Mouse (Mus musculus): ENCODE measurements around the gene Pdcd2. TPM values are rescaled to one million over a fixed set of nuclear protein-coding genes. Genes with fewer than 3 reads are reported as not detected.

Pdcd2 gene
- polyA plus RNA-seq, 1 experiment from 2014 or later: 70.9 TPM

- no peak for ATAC-seq (ENCODE audit: low FRiP score)
- H3K9me3 ChIP-seq: no peaks in the 10 kb centered on the region
- H3K27ac ChIP-seq: no peak overlapping the region
- no peak overlapping the region for H3K9ac ChIP-seq
- H3K4me1 ChIP-seq (replicated peaks): peaks cover 8% of the 10 kb centered on the region; the same call in 1 of the 2 replicates
- WGBS: 69% methylated on average over 11 of the region's 11 CpGs
- H3K4me2 ChIP-seq: no peak overlapping the region; the same call in 1 of the 2 replicates
- peaks cover 24% of the 10 kb centered on the region for H3K27me3 ChIP-seq
- H3K4me3 ChIP-seq: no peak overlapping the region
- H3K36me3 ChIP-seq: no peaks in the 10 kb centered on the region
Observed at GRCm38 (mm10) chr17:15535162-15535800, 8.2 kb upstream of the Pdcd2 start.

DNA sequence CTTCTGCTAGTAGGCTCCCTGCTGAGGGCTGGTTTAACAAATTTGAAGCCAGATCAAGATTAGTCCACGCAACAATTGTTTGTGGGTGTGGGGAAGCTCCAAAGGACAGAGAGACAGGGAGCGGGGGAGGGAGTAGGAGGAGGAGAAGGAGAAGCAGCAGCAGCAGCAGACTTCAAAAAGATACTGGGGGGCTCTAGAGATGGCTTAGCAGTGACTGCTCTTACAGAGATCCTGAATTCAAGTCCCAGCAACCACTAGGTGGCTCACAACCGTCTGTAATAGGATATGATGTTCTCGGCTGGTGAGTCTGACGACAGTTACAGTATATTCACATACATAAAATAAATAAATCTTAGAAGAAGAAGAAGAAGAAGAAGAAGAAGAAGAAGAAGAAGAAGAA lies 3.0 kb upstream of the Pdcd2 start:
- peaks cover 18% of the 10 kb centered on the region for H3K4me1 ChIP-seq (replicated peaks)
- H3K36me3 ChIP-seq: peaks cover 5% of the 10 kb centered on the region
- ATAC-seq (ENCODE audit: low FRiP score): no peak
- H3K4me2 ChIP-seq: no peak overlapping the region
- H3K9ac ChIP-seq: no peak overlapping the region
- H3K27ac ChIP-seq: no peak overlapping the region
- H3K4me3 ChIP-seq: no peak overlapping the region
- H3K9me3 ChIP-seq: no peaks in the 10 kb centered on the region
- peaks cover 3% of the 10 kb centered on the region for H3K27me3 ChIP-seq
- WGBS: 6% methylated on average over 5 of the region's 5 CpGs

- peaks cover 18% of the 10 kb centered on the region for H3K36me3 ChIP-seq
Observed at GRCm38 (mm10) chr17:15528887-15529286, 1.8 kb upstream of the Pdcd2 start.

GRCm38 (mm10) chr17:15527811-15528136 lies 673 bp upstream of the Pdcd2 start:
- Histone ChIP-seq H3K4me2 (peak overlapping the region; percentile 74), H3K27ac (peak overlapping the region; percentile 80; the same call in 1 of the 2 replicates)
- 58% methylated on average over 3 of the region's 3 CpGs for WGBS

More at GRCm38 (mm10) chr17:15528887-15529286, 1.8 kb upstream of the Pdcd2 start:
- Histone ChIP-seq H3K4me3 (no peak overlapping the region), H3K9ac (no peak overlapping the region), H3K4me1 (replicated peaks) (peaks cover 18% of the 10 kb centered on the region), H3K27me3 (no peaks in the 10 kb centered on the region), H3K9me3 (no peaks in the 10 kb centered on the region), H3K27ac (no peak overlapping the region), H3K4me2 (no peak overlapping the region)
- no peak for ATAC-seq (ENCODE audit: low FRiP score)
- 80% methylated on average over 2 of the region's 2 CpGs for WGBS

GRCm38 (mm10) chr17:15526304-15526703 lies 797 bp downstream of the Pdcd2 start:
- peak overlapping the region; percentile 88 for H3K4me3 ChIP-seq
- no peaks in the 10 kb centered on the region for H3K9me3 ChIP-seq
- no peak for ATAC-seq (ENCODE audit: low FRiP score)
- H3K9ac ChIP-seq: peak overlapping the region; percentile 88
- H3K36me3 ChIP-seq: peaks cover 38% of the 10 kb centered on the region
- peak overlapping the region; percentile 74 for H3K4me2 ChIP-seq
- H3K27ac ChIP-seq: peak overlapping the region; percentile 80; the same call in 1 of the 2 replicates
- 16% methylated on average over 10 of the region's 10 CpGs for WGBS
- no peaks in the 10 kb centered on the region for H3K27me3 ChIP-seq
- H3K4me1 ChIP-seq (replicated peaks): peaks cover 18% of the 10 kb centered on the region

More at GRCm38 (mm10) chr17:15527811-15528136, 673 bp upstream of the Pdcd2 start:
- H3K36me3 ChIP-seq: peaks cover 25% of the 10 kb centered on the region
- H3K4me1 ChIP-seq (replicated peaks): peaks cover 18% of the 10 kb centered on the region
- no peak for ATAC-seq (ENCODE audit: low FRiP score)
- H3K4me3 ChIP-seq: peak overlapping the region; percentile 88
- H3K27me3 ChIP-seq: no peaks in the 10 kb centered on the region
- H3K9me3 ChIP-seq: no peaks in the 10 kb centered on the region
- peak overlapping the region; percentile 88 for H3K9ac ChIP-seq

GRCm38 (mm10) chr17:15518766-15519165 lies 8.3 kb downstream of the Pdcd2 start:
- no peak overlapping the region for H3K4me2 ChIP-seq

GRCm38 (mm10) chr17:15518186-15518585 lies 8.9 kb downstream of the Pdcd2 start:
- Histone ChIP-seq H3K9me3 (no peaks in the 10 kb centered on the region), H3K4me2 (no peak overlapping the region), H3K9ac (no peak overlapping the region), H3K27me3 (no peaks in the 10 kb centered on the region), H3K27ac (no peak overlapping the region), H3K4me1 (replicated peaks) (no peaks in the 10 kb centered on the region), H3K36me3 (peaks cover 93% of the 10 kb centered on the region), H3K4me3 (no peak overlapping the region)
- no peak for ATAC-seq (ENCODE audit: low FRiP score)
- 97% methylated on average over 5 of the region's 5 CpGs for WGBS

More at GRCm38 (mm10) chr17:15518766-15519165, 8.3 kb downstream of the Pdcd2 start:
- H3K9me3 ChIP-seq: no peaks in the 10 kb centered on the region
- no peaks in the 10 kb centered on the region for H3K27me3 ChIP-seq
- no peak for ATAC-seq (ENCODE audit: low FRiP score)
- H3K9ac ChIP-seq: no peak overlapping the region
- WGBS: 94% methylated on average over 1 of the region's 1 CpGs
- H3K4me3 ChIP-seq: no peak overlapping the region
- H3K4me1 ChIP-seq (replicated peaks): no peaks in the 10 kb centered on the region
- H3K27ac ChIP-seq: no peak overlapping the region
- H3K36me3 ChIP-seq: peaks cover 91% of the 10 kb centered on the region

- no peak overlapping the region for H3K27ac ChIP-seq
- 79% methylated on average over 5 of the region's 5 CpGs for WGBS
- no peak for ATAC-seq (ENCODE audit: low FRiP score)
- no peaks in the 10 kb centered on the region for H3K4me1 ChIP-seq (replicated peaks)
- H3K4me3 ChIP-seq: no peak overlapping the region
- H3K9ac ChIP-seq: no peak overlapping the region
- H3K36me3 ChIP-seq: peaks cover 93% of the 10 kb centered on the region
- H3K9me3 ChIP-seq: no peaks in the 10 kb centered on the region
- H3K4me2 ChIP-seq: no peak overlapping the region
- H3K27me3 ChIP-seq: no peaks in the 10 kb centered on the region
Observed at GRCm38 (mm10) chr17:15517776-15518175, 9.3 kb downstream of the Pdcd2 start.

DNA sequence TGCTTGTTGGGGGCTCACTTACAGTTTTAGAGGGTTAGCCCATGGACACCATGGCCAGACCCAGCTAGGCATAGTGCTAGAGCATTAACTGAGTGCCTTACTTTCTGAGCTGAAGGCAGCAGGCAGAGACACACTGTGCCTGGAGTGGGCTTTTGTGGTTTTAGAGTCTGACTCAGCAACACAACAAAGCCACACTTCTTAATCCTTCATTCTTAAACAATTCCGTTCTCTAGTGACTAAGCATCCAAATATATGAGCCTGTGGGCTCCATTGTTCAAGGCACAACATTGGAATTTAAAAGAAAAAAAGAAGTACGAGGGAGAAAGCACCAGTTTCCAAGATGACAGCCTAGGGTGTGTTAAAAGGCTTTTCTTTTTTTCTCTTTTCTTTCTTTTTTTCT lies 16.4 kb downstream of the Pdcd2 start:
- ATAC-seq (ENCODE audit: low FRiP score): no peak
- Histone ChIP-seq H3K9me3 (no peaks in the 10 kb centered on the region), H3K4me3 (no peak overlapping the region), H3K27ac (no peak overlapping the region), H3K9ac (no peak overlapping the region), H3K4me1 (replicated peaks) (no peaks in the 10 kb centered on the region), H3K27me3 (no peaks in the 10 kb centered on the region), H3K4me2 (no peak overlapping the region), H3K36me3 (peaks cover 96% of the 10 kb centered on the region)
- WGBS: 89% methylated on average over 2 of the region's 2 CpGs

GRCm38 (mm10) chr17:15499656-15500394 lies 27.3 kb downstream of the Pdcd2 start, which contains the start of the genes Psmb1 and Tbp:
Gene Psmb1 (minus strand): TSS chr17:15499751.
Gene Tbp (plus strand): TSS chr17:15499888.
- Histone ChIP-seq H3K36me3 (peaks cover 23% of the 10 kb centered on the region), H3K9ac (peak within 1 kb of the TSS; percentile 91), H3K4me3 (peak within 1 kb of the TSS; percentile 95), H3K4me2 (peak within 1 kb of the TSS; percentile 93), H3K9me3 (no peaks in the 10 kb centered on the region), H3K27ac (peak within 1 kb of the TSS; percentile 96), H3K4me1 (replicated peaks) (peaks cover 42% of the 10 kb centered on the region), H3K27me3 (no peaks in the 10 kb centered on the region)
- WGBS: under 1% methylated on average over 63 of the region's 63 CpGs
- ATAC-seq (ENCODE audit: low FRiP score): peak; percentile 93

- WGBS: 43% methylated on average over 7 of the region's 7 CpGs
- Histone ChIP-seq H3K9ac (peak overlapping the region; percentile 86), H3K9me3 (no peaks in the 10 kb centered on the region), H3K4me2 (peak overlapping the region; percentile 93), H3K36me3 (peaks cover 18% of the 10 kb centered on the region), H3K4me1 (replicated peaks) (peaks cover 42% of the 10 kb centered on the region), H3K4me3 (peak overlapping the region; percentile 95), H3K27ac (peak overlapping the region; percentile 96), H3K27me3 (no peaks in the 10 kb centered on the region)
- ATAC-seq (ENCODE audit: low FRiP score): no peak
Observed at GRCm38 (mm10) chr17:15498753-15499113, 28.4 kb downstream of the Pdcd2 start.

- H3K27ac ChIP-seq: peak overlapping the region; percentile 96
- H3K36me3 ChIP-seq: peaks cover 22% of the 10 kb centered on the region
- under 1% methylated on average over 50 of the region's 50 CpGs for WGBS
- peak overlapping the region; percentile 93 for H3K4me2 ChIP-seq
- peaks cover 42% of the 10 kb centered on the region for H3K4me1 ChIP-seq (replicated peaks)
- ATAC-seq (ENCODE audit: low FRiP score): peak; percentile 95
- H3K9me3 ChIP-seq: no peaks in the 10 kb centered on the region
- H3K27me3 ChIP-seq: no peaks in the 10 kb centered on the region
- H3K4me3 ChIP-seq: peak overlapping the region; percentile 95
- peak overlapping the region; percentile 86 for H3K9ac ChIP-seq
Observed at GRCm38 (mm10) chr17:15497882-15498752, 29.0 kb downstream of the Pdcd2 start.
